Mouse (Mus musculus) limb, embryonic 14.5 days (tissue): Measurements from ENCODE around the gene Cdk5rap2. TPM values are rescaled to one million over a fixed set of nuclear protein-coding genes. Genes with fewer than 3 reads are reported as not detected.

ENCODE experiments used
- ATAC-seq: fragments of 200-750 bp; cut with Nextera tagmentation; 2 replicates; pipeline ENCODE4 v1.8.0; 2017; ENCODE audit warnings: low read depth, moderate number of reproducible peaks, moderate TSS enrichment; ENCODE audit not compliant: low FRiP score
- DNase-seq: peaks from one replicate; pipeline ENCODE4 v3.0.0-alpha.2; 2015; ENCODE audit warnings: low spot score
- H3K27ac ChIP-seq: fragments of 300-500 bp; sonication (generic); replicated peaks from 2 replicates; pipeline ENCODE4 v1.5.1; 2014; ENCODE audit warnings: low read depth, mild to moderate bottlenecking, low read length, moderate library complexity, mixed read lengths
- H3K27me3 ChIP-seq: fragments of 300-500 bp; sonication (generic); 2 replicates; pipeline ENCODE4 v1.6.1; 2014; ENCODE audit warnings: low read length, mixed read lengths; ENCODE audit not compliant: control insufficient read depth, insufficient read depth
- H3K36me3 ChIP-seq: fragments of 300-500 bp; sonication (generic); 2 replicates; pipeline ENCODE4 v1.6.1; 2014; ENCODE audit warnings: mild to moderate bottlenecking, low read length, moderate library complexity, mixed read lengths; ENCODE audit not compliant: control insufficient read depth, insufficient read depth
- H3K4me1 ChIP-seq: fragments of 300-500 bp; sonication (generic); 2 replicates; pipeline ENCODE4 v1.6.1; 2014; ENCODE audit warnings: antibody characterized with exemption, low read length, mixed read lengths; ENCODE audit not compliant: control insufficient read depth, insufficient read depth
- H3K4me2 ChIP-seq: fragments of 300-500 bp; sonication (generic); replicated peaks from 2 replicates; pipeline ENCODE4 v1.6.1; 2014; ENCODE audit warnings: low read depth, mild to moderate bottlenecking, low read length, moderate library complexity; ENCODE audit not compliant: severe bottlenecking
- H3K4me3 ChIP-seq: fragments of 300-500 bp; sonication (generic); replicated peaks from 2 replicates; pipeline ENCODE4 v1.5.1; 2014; ENCODE audit warnings: low read length
- H3K9ac ChIP-seq: fragments of 300-500 bp; sonication (generic); 2 replicates; pipeline ENCODE4 v1.6.1; 2014; ENCODE audit warnings: mild to moderate bottlenecking, low read depth, low read length, moderate library complexity; ENCODE audit not compliant: severe bottlenecking
- H3K9me3 ChIP-seq: fragments of 300-500 bp; sonication (generic); 2 replicates; pipeline ENCODE4 v1.6.1; 2016; ENCODE audit warnings: low read length; ENCODE audit not compliant: control insufficient read depth
- POLR2A ChIP-seq: fragments of 200-500 bp; IDR thresholded peaks from 2 replicates; pipeline ENCODE4 v1.8.0; 2012; ENCODE audit warnings: inconsistent platforms, mild to moderate bottlenecking, moderate library complexity, borderline replicate concordance; ENCODE audit not compliant: insufficient read depth, insufficient read length; ENCODE audit errors: extremely low read depth
- WGBS: fragments of 180-500 bp; shearing (Covaris S2); extraction: QIAGEN DNeasy Blood & Tissue Kit; methylation state at CpG from one replicate; pipeline ENCODE4 v1.1.7; 2014; 5-methylcytosine and 5-hydroxymethylcytosine counted together
- polyA plus RNA-seq, 2 experiments: library from polyadenylated mRNA; depleted of rRNA in 1 of 2; stranded (reverse) in 1 of 2; unstranded in 1 of 2; fragments of >200 nt; fragmentation: Nextera tagmentation in 1 of 2; extraction: Ambion mirVana in 1 of 2; gene quantifications; 2 replicates each; pipeline versions ENCODE4 v1.2.1 to v1.2.3; 2012 to 2014

Gene Cdk5rap2
- polyA plus RNA-seq, 2 experiments = 18.7 to 19.2 TPM

- no peak for TF ChIP-seq POLR2A
- DNase-seq = no peak
- Histone ChIP-seq H3K27ac (no peak overlapping the region), H3K9me3 (no peaks in the 10 kb centered on the region), H3K9ac (no peak overlapping the region), H3K27me3 (no peaks in the 10 kb centered on the region), H3K4me1 (no peaks in the 10 kb centered on the region), H3K4me3 (no peak overlapping the region), H3K36me3 (no peaks in the 10 kb centered on the region), H3K4me2 (no peak overlapping the region)
- WGBS = 73% methylated on average over 2 of the region's 2 CpGs
- no peak for ATAC-seq
These were observed 10.0 kb upstream of the Cdk5rap2 start for GRCm38 (mm10) chr4:70420202-70420601.

GRCm38 (mm10) chr4:70412126-70412525 lies 1.9 kb upstream of the Cdk5rap2 start:
- DNase-seq = peak; percentile 68

GRCm38 (mm10) chr4:70409456-70409855 lies 787 bp downstream of the Cdk5rap2 start:
- peak overlapping the region; percentile 77 for H3K4me3 ChIP-seq
- no peak for TF ChIP-seq POLR2A
- H3K9ac ChIP-seq = peak overlapping the region; percentile 82
- WGBS = 24% methylated on average over 9 of the region's 9 CpGs
- DNase-seq (no peak), ATAC-seq (no peak)
- H3K36me3 ChIP-seq = no peaks in the 10 kb centered on the region
- no peak overlapping the region for H3K27ac ChIP-seq
- no peaks in the 10 kb centered on the region for H3K27me3 ChIP-seq
- H3K4me2 ChIP-seq = peak overlapping the region; percentile 67
- peaks cover 24% of the 10 kb centered on the region for H3K4me1 ChIP-seq
- H3K9me3 ChIP-seq = no peaks in the 10 kb centered on the region

More at GRCm38 (mm10) chr4:70412126-70412525, 1.9 kb upstream of the Cdk5rap2 start:
- TF ChIP-seq POLR2A = no peak
- H3K4me1 ChIP-seq = peaks cover 18% of the 10 kb centered on the region; the same call in 1 of the 2 replicates
- H3K36me3 ChIP-seq = no peaks in the 10 kb centered on the region
- no peaks in the 10 kb centered on the region for H3K9me3 ChIP-seq
- 37% methylated on average over 2 of the region's 2 CpGs for WGBS
- no peak overlapping the region for H3K4me3 ChIP-seq
- H3K27ac ChIP-seq = no peak overlapping the region
- H3K4me2 ChIP-seq = no peak overlapping the region
- no peak overlapping the region for H3K9ac ChIP-seq
- H3K27me3 ChIP-seq = no peaks in the 10 kb centered on the region
- no peak for ATAC-seq

- Histone ChIP-seq H3K4me2 (no peak overlapping the region), H3K27me3 (no peaks in the 10 kb centered on the region), H3K27ac (no peak overlapping the region), H3K4me3 (no peak overlapping the region), H3K9ac (no peak overlapping the region), H3K9me3 (no peaks in the 10 kb centered on the region), H3K4me1 (peaks cover 16% of the 10 kb centered on the region), H3K36me3 (peaks cover 39% of the 10 kb centered on the region)
- TF ChIP-seq POLR2A = no peak
- ATAC-seq (peak; percentile 44), DNase-seq (peak; percentile 29)
- 72% methylated on average over 9 of the region's 9 CpGs for WGBS
These were observed 8.0 kb downstream of the Cdk5rap2 start for GRCm38 (mm10) chr4:70402109-70402819.

- Histone ChIP-seq H3K27me3 (no peaks in the 10 kb centered on the region), H3K36me3 (peaks cover 39% of the 10 kb centered on the region), H3K27ac (no peak overlapping the region), H3K9me3 (no peaks in the 10 kb centered on the region), H3K4me3 (no peak overlapping the region), H3K4me2 (no peak overlapping the region), H3K4me1 (0 out of 2 replicates have a peak, but pooled peaks cover 17% of the 10 kb centered on the region), H3K9ac (no peak overlapping the region)
- no peak for TF ChIP-seq POLR2A
- ATAC-seq (no peak), DNase-seq (no peak)
- 83% methylated on average over 5 of the region's 5 CpGs for WGBS
These were observed 10.8 kb downstream of the Cdk5rap2 start for GRCm38 (mm10) chr4:70399476-70399875.
